Mouse (Mus musculus): ENCODE results near the gene Kctd20.

Gene Kctd20

DNA sequence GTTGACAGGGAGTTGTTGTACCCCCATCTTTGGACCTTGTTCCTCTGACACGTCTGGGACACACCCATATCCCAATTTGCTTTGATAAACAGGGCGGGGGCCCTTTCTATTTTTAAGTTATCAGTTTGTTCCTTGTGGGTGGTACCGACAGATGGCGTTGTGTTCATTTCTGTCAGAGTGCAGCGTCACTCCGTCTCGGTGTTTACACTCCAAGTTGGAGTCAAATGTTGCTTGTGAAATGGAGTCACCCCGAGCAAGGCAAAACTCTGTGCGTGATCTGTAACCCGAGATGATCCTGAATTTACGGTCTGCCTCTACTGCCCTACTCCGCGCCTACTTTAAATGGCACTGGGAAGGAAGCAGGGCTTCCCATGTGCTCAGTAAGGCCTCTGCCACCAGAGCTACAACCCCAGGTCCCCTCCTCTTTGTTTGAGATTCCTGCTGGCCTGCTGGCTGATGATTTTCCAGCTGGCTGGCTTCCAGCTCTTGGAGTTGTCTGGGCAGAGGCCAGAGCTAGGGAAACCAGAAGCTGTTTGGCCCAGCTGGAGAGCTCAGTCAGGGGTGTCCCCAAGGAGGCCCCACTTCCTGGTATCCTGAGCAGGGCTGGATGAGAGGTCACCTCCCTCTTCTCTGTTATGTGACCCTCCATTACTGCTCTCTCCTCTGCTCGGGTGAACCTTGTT is 21.2 kb upstream of the Kctd20 start:
- intact Hi-C loops (cut with DNase I) = no loop called here

DNA sequence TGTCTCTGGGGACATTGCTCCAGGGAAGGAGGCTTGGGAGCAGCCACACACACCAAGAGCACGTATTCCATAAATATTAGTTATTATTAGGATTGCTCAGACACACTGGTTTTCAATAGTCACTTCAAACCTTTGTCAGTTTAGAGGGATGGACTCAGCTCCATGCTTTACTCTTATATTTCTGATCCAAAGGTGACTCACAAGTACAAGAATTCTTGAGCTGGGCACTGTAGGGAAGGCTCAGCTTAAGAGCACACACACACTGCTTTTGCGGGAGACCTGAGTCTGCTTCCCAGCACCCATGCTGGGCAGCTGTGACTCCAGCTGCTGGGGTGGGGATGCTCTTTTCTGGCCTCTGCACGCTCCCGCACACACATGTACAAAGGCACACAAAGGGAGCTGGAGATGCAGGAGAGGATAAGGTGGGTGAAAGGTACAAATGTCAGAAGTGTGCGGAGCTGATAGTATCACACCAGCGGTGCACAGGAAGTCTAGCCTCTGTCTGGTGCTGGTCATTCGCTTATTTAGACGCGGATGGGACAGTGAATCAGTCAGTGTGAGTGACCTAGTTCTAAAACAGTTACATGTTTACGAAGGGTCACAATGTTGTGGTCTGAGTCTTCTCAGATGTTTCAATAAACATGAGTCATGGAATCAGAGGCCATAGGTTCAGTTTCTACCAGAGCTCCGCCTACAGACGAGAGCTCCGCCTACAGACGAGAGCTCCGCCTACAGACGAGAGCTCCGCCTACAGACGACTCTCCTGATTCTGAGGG is 20.1 kb upstream of the Kctd20 start:
- intact Hi-C loops (cut with DNase I) = no loop called here

DNA sequence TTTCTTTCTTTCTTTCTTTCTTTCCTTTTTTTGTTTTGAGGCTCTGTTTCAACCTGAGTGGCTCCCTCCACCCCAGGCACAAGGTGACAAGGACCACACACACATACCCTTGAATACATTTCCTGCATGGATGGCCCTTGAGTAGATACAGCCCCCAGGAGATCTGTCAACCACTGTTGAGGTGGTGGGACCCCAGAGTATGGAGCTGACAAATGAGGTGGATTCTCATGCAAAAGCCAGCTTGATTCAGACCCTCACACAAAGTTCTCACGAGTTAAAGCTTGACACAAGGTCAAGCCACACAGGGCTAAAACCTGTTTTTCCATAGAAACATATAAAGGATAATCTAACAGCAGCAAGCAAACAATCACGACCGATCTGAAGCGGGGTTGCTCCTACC is 19.5 kb upstream of the Kctd20 start:
- intact Hi-C loops (cut with DNase I) = no loop called here

DNA sequence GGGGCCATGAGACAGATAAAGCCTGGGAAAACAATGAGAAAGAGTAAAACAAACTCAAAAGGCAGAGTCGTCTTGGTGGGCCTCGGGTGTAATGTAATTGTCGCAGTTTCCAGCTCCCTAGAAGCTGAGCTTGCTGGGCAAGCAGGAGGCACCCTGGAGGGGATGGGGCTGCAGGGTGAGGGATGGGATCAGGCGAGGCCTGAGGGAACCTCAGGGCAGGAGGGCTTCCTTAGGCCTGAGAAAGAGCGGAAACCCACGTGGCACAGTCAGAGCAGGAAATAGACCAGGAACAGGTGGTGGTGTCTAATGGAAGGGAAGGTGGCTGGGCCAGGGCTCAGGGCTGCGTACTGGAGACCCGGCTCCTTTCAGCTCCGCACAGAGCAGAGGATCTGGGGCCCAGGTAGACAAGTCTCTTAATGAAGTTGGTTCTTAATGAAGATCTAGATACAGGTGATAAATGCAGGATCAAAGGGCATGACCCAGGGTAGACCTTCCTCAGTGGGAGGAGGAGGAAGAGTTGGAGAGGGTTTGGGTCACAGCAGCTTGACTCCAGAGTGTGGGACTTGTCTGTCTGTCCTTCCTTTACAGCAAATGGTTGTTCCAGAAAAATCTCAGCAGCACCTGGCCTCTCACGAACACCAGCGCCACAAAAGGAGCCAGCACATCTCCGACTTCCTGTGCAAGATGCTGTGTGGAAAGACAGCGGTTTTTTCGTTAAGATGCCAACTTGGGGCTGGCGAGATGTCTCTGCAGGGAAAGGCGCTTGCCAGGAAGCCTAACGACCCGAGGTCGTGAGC is 17.4 kb upstream of the Kctd20 start:
- intact Hi-C loops (cut with DNase I) = no loop called here

DNA sequence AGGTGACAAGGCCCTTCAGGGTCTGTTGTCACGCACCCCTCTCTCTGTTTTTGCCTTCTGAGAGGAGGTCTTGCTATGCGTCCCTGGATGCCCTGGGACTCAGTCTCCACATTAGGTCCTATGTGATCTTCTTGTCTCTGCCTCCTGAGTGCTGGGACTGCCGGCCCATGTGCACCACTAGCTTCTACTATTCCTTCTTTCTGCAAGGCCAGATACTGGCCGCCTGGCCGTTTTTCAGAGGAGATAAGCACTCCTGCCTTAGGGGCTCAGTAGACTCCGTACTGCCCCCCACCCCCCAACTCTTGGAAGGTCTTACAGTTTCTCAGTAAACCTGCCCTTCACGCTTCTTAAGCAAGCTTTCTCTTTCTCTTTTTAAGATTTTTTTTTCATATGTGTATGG is 15.6 kb upstream of the Kctd20 start:
- intact Hi-C loops (cut with DNase I) = no loop called here

DNA sequence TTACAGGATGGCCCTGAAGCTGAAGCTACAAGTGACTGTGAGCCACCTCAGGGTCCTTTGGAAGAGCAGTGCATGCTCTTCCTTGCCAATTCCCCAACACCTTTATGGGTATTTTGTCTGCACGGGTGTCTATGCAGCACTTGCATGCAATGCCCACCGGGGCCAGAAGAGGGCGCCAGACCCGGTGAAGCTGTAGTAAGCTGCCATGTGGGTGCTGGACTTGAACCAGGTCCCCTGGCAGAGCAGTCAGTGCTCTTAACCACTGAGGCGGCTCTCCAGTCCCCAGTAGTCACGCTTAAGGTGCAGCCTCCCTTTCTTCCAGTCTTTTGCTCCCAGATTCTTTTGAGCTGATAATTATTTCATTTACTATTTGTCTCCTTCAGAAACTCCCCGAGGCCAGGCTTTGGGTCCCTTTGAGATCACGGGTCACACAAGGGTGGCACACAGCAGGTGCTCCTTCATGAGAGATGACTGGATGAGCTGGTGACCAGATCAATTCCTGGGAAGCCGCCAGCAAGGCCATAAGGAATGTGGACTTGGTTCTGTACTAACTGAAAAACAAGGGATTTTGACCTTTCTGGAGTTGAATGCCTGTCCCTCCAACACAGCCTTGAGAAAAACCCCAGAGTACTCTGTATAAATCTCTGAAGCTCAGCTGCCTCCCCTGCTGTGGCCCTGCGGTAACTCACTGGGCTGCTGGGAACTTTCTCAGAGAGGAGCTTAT is 15.0 kb upstream of the Kctd20 start:
- intact Hi-C loops (cut with DNase I) = no loop called here

DNA sequence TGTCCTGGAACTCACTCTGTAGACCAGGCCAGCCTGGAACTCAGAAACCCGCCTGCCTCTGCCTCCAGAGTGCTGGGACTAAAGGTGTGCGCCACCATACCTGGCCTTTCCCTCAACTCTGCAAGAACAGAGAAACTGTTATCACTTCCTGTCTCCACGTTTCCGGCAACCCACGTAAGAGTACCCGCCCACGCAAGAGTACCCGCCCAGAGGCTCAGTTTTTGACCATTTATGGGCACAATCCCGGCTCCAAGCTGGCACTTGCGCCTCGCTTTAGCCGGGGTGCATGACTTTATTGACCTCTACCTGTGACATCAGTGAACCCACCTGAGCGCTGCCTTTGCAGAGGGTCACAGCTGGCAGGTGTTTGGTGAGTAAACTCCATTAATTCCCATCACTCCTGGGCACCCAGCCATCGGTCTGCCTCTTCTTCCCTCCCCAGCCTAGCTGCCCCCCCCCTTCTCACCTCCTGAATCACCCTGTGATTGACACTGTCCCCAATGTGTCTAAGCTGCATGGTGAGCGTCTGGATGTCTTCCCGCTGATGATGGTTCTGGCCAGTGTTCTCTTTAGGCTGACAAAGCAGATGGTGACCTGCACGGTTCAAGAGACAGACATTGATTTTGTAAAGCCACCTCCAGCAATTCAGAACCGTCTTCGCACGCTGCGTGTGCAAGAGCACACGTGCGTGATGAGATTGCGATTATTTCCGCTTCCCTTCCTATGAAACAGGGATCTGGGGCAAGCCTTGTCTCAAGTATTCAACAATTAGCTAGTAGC is 10.8 kb upstream of the Kctd20 start:
- intact Hi-C loops (cut with DNase I) = no loop called here

DNA sequence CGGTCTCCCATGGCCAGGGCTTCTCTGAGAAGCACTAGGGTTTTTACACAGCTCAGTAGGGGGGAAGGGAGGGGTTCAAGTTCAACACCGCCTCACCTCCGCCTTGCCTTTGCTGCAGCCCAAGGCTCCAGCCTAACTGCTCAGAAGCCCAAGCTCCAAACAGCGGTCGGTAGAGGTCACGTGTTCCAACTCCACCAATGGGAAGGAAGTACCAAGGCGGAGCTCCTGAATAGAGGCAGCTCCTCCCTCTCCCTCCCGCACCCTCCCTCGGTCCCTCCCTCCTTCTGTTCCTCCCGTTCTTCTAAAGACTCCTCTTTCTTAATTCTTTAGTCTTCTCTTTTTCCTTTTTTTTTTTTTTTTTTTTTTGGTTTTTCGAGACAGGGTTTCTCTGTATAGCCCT is 9.6 kb upstream of the Kctd20 start:
- intact Hi-C loops (cut with DNase I) = no loop called here

DNA sequence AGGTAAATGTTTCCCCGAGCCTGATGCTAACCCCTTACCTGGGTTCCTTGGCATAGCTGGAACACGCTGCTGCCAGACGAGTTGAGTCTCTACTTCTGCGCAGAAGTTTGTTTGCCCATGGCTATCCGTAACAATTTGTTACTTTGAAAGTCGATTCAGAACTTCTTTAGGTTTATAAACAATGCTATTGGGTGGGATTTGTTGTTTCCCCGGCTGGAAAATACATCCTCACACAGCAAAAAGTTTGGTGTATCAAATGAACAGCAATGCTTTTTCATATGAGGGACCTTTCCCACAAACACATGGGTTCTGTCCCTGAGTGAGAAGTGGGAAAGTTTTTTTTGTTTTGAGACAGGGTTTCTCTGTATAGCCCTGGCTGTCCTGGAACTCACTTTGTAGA is 8.0 kb upstream of the Kctd20 start, which contains the start of gene Pxt1:
TSS of gene Pxt1 (minus strand) at position 101 of the 400 bp plus-strand sequence.
- intact Hi-C loops (cut with DNase I) = no loop called here

DNA sequence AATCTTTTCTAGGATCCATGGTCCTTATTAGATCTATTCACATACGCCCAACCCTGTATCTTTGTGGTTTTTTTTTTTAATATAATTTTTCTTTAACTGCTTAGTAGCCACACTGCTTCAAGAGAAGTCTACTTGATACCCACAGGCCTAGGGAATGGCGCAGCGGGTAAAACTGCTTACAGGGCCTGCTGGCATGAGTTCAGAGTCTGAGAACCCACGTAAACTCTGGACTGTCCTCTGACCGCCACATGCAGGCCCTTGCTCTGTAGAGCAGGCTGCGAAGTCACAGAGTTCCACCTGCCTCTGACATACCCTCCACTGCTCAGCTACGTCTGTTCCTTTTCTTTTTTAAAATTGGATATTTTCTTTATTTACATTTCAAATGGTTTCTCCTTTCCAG is 7.3 kb upstream of the Kctd20 start:
- intact Hi-C loops (cut with DNase I) = no loop called here

DNA sequence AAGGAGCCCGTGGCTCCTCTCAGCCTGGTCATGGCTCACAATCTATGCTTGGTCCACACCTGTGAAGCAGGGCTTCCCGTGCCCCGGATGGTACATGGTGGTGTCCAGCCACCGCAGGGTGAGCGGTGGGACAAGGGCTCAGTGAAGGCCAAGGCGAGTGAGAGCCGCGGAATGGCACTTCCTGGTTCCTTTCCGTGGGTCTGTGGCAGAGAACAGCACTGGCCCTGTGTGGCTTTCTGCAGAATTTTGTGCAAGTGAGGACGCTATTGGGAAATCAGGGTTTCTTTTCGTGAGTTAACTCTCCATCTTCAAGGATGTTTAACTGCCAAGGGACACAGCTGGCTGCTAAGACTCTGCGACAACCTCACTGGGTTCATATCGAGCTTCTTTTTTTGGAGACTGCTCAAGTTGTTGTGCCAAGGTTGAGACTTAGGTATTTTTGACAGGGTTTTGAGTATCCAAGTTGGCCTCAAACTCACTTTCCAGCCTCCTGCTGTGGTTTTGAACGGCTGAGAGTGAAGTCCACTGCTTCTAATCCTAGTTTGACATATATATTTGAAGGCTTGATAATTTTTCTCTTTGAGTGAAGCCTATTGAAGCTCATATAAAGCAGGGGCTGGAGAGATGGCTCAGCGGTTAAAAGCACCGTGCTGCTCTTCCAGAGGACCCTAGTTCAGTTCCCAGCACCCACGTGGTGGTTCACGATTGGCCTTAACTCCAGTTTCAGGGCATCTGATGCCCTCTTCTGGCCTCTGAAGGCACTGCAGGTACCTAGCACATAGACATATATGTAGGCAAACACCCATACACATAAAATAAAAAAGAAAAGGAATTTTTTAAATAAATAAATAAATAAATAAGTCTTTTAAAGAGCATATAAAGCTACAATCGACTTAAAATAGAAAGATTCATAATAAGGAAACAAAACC is 4.5 kb upstream of the Kctd20 start:
- intact Hi-C loops (cut with DNase I) = no loop called here

DNA sequence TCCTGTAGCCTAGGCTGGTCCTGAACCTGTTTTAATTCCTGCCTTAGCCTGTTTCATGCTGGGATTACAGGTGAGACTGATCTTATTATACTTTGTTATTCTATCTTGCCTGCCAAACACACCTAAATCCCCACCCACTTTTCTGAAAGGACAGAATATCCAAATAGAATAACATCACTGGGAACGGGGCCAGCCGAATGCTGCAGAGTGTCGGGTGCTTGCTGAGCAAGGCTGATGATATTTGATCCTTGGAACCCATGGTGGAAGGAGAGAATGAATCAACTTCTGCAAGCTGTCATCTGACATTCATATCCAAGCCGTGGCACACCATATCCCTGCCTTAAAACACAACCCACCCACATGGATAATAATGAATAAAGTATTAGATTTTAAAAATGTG is 3.1 kb upstream of the Kctd20 start:
- intact Hi-C loops (cut with DNase I) = no loop called here

DNA sequence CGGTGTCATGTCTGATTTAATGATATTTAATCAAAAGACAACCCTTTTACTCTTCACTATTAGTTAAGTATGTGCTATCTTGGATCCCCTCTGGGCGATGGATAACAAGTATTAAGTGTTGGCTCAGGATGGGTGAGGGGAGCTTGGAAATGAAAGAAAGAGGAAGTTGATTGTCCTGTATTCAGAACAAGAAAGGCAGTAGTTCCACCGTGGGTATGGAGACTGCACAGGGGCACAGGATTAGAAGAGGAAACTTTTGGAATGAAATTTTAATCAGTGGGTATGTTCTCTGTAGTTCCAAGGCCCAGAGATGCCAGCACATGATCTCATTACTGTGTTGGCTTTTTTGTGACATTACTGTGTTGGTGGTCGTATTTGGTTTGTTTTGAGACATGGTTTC is 999 bp upstream of the Kctd20 start:
- intact Hi-C loops (cut with DNase I) = no loop called here

DNA sequence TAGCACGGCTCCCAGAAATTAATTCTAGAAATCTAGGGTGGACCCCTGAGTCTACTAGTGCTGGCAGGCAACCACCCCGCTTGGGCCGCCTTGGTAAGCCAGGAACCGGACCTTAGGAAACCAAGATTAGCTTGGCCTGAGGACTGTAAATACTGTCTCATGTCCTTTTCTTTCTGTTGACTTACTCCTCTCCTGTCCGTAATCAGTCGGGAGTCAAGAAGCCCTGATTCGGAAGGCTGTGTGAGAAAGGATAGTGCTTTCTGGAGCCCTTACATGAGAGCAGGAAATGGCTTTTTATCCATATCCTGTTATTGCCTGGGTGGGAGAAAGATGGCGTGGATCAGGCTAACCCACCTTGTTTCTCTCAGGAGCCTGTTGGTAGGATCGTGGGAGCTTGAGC is 1.5 kb downstream of the Kctd20 start:
- intact Hi-C loops (cut with DNase I) = no loop called here

DNA sequence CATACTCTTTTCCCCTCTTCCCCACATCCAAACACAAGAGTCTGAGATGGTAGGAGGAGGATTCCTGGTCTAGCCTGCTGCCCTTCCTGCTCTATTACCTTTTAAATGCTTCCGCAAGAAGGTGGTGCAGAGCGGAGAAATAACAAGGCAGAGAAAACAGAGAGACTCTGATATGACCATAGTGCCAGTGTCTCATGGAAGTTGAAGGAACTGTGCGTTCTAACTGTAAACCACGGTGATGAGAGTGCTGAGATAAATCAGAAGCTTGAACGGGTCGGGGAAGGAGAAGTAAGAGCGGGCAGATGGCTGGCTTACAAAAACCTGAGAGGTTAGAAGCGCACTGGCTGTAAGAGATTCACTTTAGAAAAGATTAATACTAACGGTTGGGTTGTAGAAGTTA is 2.7 kb downstream of the Kctd20 start:
- intact Hi-C loops (cut with DNase I) = no loop called here

DNA sequence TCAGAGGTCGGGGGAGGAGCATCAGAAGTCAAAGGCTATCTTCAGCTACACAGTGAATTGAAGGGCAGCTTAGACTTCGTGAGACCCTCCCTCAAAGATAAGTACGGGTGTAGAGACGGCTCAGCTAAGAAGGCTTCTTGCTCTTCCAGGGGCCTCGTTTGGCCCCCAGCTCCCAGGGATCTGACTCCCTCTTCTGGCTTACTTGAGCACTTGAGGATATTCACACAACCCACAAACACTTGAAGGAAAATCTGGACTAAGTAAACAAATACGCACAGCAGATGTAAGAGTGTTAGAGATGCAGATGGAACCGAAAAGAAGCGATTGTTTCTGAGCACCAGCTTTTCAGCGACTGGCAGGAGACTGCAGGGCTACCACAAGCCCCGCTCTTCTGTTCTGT is 8.8 kb downstream of the Kctd20 start:
- intact Hi-C loops (cut with DNase I) = no loop called here

DNA sequence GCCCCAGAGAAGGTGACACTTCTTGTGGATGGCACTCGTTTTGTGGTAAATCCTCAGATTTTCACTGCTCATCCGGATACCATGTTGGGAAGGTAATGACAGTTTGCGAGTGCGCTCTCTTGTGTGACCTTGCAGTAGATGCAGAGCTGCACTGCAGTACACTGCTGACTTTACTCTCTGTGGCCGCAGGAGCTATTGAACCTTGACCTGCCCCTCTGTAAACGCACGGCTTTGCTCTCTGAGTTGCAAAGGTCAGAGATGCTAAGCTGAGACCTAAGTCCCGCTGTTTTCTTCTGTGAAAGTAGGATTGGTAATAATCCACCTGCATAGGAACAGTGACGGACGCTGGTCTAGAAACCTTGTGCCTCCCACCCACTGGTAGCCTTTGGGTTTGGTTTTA is 9.8 kb downstream of the Kctd20 start:
- intact Hi-C loops (cut with DNase I) = no loop called here

DNA sequence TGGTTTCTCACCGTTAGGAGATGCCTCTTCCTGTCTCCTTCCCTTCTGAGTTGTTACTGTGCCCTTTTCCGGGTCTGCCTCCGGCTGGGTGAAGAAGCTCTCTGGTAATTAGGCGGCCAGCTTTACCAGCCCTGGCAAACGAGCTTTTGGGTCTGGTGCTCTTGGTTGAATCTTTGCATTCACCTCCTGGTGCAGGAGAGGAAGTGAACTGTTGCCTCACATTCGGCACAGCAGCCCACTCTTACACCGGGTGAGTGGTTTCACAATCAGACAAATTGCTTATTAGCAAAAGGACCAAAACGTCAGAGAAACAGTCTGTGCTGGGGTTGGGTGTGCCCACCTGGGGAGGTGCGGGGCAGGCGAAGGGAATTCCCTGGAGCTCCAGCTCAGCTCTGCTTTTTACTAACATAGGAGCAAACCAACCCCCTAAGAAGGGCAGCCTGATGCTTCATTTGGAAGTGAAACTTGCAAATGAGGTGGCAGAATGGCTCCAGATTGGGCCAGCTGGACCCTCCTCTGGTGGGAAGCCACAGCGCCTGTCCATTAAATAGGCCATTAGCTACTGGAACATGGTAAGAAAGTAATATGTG is 15.4 kb downstream of the Kctd20 start:
- intact Hi-C loops (cut with DNase I) = no loop called here

DNA sequence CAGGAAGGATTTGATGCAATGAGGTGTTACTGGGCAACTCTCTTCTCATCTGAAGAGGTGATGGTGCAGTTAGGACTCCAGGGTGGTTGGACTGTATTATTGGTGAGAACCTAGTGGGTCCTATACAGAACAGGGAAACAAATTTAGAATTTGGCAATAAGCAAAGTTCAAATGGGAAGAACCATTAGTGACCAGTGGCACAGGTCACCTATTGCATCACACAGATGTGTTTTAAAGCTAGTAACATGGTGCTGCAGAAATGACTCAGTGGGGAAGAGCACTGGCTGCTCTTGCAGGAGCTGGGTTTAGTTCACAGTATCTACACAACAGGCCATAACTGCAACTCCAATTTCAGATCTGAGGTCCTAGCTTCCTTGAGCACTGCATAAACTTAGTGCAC is 18.4 kb downstream of the Kctd20 start:
- intact Hi-C loops (cut with DNase I) = no loop called here
